In genomic region chr2:153496898-153497297, GRCm38 (mm10) we compare ENCODE assay signal across 8 mouse cellular contexts. TPM values are rescaled to one million over a fixed set of nuclear protein-coding genes. Genes with fewer than 3 reads are reported as not detected.
A peak's percentile ranks its signal among the peaks of the same experiment; 100 is the strongest.
DNase-seq lines count a peak whose midpoint lies in the region; ATAC-seq lines count a peak whose summit lies in the region.
"Had no signal": no experiment of that assay in that cellular context is flagged by ENCODE, and none has a peak within 500 bp of the region (broad histone marks: within the 10 kb centered on the region; RNA-seq: fewer than 3 reads in every experiment).

No protein-coding gene starts in this region.

- peaks cover 30% of the 10 kb centered on the region for H3K27me3 ChIP-seq in embryonic facial prominence, embryonic 10.5 days (replicated peaks; ENCODE audit: low read depth, poor library complexity, severe bottlenecking)
- peaks cover 15% of the 10 kb centered on the region for H3K27me3 ChIP-seq in limb, embryonic 13.5 days

- H3K9ac ChIP-seq in limb, embryonic 13.5 days: 0 out of 2 replicates have a peak overlapping the region, but pooled peaks have one; percentile 40

- H3K36me3 ChIP-seq in embryonic facial prominence, embryonic 10.5 days (replicated peaks): no peaks in the 10 kb centered on the region
- no peaks in the 10 kb centered on the region for H3K36me3 ChIP-seq in limb, embryonic 13.5 days

- peaks cover 70% of the 10 kb centered on the region for H3K4me1 ChIP-seq in embryonic facial prominence, embryonic 10.5 days
- H3K4me1 ChIP-seq in limb, embryonic 13.5 days: peaks cover 25% of the 10 kb centered on the region

- 13% methylated on average over 13 of the region's 13 CpGs for WGBS in embryonic facial prominence, embryonic 10.5 days
- WGBS in limb, embryonic 13.5 days: 39% methylated on average over 13 of the region's 13 CpGs

- no peaks in the 10 kb centered on the region for H3K9me3 ChIP-seq in embryonic facial prominence, embryonic 10.5 days
- H3K9me3 ChIP-seq in limb, embryonic 13.5 days: no peaks in the 10 kb centered on the region

- no peak for ATAC-seq in limb, embryonic 13.5 days (ENCODE audit: low FRiP score, low read depth)
- ATAC-seq in megakaryocyte progenitor cell, adult 5-6 weeks (replicated peaks; ENCODE audit: poor library complexity): no peak

- H3K27ac ChIP-seq in embryonic facial prominence, embryonic 10.5 days (replicated peaks): peak overlapping the region; percentile 85
- no peak overlapping the region for H3K27ac ChIP-seq in limb, embryonic 13.5 days

- peak; percentile 37 for DNase-seq in right cerebral cortex, postnatal 4 days
- no peak for DNase-seq in right cerebral cortex, postnatal 25 days
- DNase-seq in embryonic facial prominence, embryonic 10.5 days (ENCODE audit: low spot score): peak; percentile 77
- peak; percentile 84 for DNase-seq in retina, postnatal 1 day
- no peak for DNase-seq in left cerebral cortex, adult 9 months (ENCODE audit: low spot score in 2 of 2)

- peak overlapping the region; percentile 28; the same call in 1 of the 2 replicates for H3K4me3 ChIP-seq in embryonic facial prominence, embryonic 10.5 days
- H3K4me3 ChIP-seq in limb, embryonic 13.5 days: no peak overlapping the region

- no peak overlapping the region for H3K4me2 ChIP-seq in limb, embryonic 13.5 days (replicated peaks)

RNA-seq across cellular contexts. Expression of gene 4930404H24Rik, which starts 4.3 kb away (rescaled TPM):
- not detected in 2 replicates for polyA plus RNA-seq in embryonic facial prominence, embryonic 10.5 days (2016; fragmentation: Nextera tagmentation; extraction: Ambion mirVana)
- polyA plus RNA-seq in limb, embryonic 13.5 days (2015; fragmentation: Nextera tagmentation; extraction: Ambion mirVana): not detected in 2 replicates
- total RNA-seq in megakaryocyte progenitor cell, adult 5-6 weeks (2015): not detected in 2 replicates
- not detected in 2 replicates for total RNA-seq in megakaryocyte progenitor cell, adult 5-6 weeks (2017)
- polyA plus RNA-seq: lung, embryonic 16.5 days had no signal

RNA-seq across cellular contexts. Expression of gene Nol4l, which starts 32.9 kb away (rescaled TPM):
- polyA plus RNA-seq in embryonic facial prominence, embryonic 10.5 days (2016; fragmentation: Nextera tagmentation; extraction: Ambion mirVana): 23.5 and 23.7 TPM in 2 replicates
- polyA plus RNA-seq in limb, embryonic 13.5 days (2015; fragmentation: Nextera tagmentation; extraction: Ambion mirVana): 11.8 and 13.2 TPM in 2 replicates
- 3.0 and 4.4 TPM in 2 replicates for total RNA-seq in megakaryocyte progenitor cell, adult 5-6 weeks (2015)
- total RNA-seq in megakaryocyte progenitor cell, adult 5-6 weeks (2017): 1.4 and 3.7 TPM in 2 replicates

Comparison
In these comparisons a context has a peak if more than half of its experiments do, and no peak if none do; other contexts are left out.
1. DNase-seq: peak in right cerebral cortex, postnatal 4 days (single experiment), embryonic facial prominence, embryonic 10.5 days (single experiment) and retina, postnatal 1 day (single experiment); none in right cerebral cortex, postnatal 25 days (single experiment) and left cerebral cortex, adult 9 months (0 of 2).